Mouse (Mus musculus): ENCODE data around the gene Wwox.

- no peak for TF ChIP-seq CTCF (IDR thresholded peaks at IDR 0.05)
- TF ChIP-seq EP300 (IDR thresholded peaks at IDR 0.05): no peak
Observed at GRCm38 (mm10) chr8:114979671-114980070, 540.2 kb downstream of the Wwox start.

All from lung, postnatal 0 days (tissue).